Mouse (Mus musculus): ENCODE measurements around the gene Tprkb.
"Not testable (repeated sequence)": the region's sequence is repeated elsewhere in the genome, so short reads cannot be mapped to it uniquely, and the experiment has no call there.

The Tprkb gene

DNA sequence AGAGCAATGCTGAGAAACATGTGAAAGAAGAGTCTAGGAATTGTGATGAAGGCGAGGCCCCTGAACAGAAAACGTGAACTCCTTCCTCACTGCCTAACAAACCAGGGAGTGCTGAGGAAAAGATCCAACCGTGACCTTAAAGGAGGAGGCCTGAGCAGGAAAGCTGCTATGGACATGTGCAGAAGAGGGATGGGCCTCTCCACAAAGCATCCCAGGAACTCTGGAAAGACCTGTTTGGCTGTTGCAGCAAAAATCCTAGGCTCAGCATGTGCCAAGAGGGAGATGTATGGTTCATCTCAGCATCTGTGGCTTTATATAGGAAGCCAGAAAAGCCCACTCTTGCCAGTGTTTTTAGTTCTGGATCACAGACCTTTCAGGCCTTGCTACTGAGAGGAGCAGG, 61.0 kb downstream of the Tprkb start:
- in situ Hi-C loops (cut with MboI, MseI): loop anchor here in 1 of 2 experiments (25.0 kb wide), 1 partner anchor 565 kb away; the partner anchor contains the start of gene Pcbp1

DNA sequence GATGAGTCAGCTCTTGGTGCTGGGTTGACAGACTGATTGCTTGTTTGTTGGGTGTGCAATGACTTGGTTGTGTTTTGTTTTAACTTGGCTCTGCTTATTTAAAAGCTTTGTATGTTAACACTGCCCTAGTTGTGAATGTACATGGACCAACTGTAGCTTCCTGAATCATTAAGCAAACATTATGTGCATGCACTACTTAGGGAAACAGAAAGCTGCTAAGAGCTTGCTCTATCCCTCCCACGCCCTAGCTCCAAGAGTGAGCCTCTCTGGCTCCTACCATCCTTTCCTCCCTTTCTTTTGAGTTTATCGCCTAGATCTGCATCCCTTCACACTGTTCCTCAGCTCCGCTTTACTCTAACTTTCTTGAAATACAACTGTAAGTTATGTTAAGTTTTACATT, 61.7 kb downstream of the Tprkb start:
- in situ Hi-C loops (cut with MboI, MseI): loop anchor here in 1 of 2 experiments (25.0 kb wide), 1 partner anchor 564 kb away; the partner anchor contains the start of gene Pcbp1

DNA sequence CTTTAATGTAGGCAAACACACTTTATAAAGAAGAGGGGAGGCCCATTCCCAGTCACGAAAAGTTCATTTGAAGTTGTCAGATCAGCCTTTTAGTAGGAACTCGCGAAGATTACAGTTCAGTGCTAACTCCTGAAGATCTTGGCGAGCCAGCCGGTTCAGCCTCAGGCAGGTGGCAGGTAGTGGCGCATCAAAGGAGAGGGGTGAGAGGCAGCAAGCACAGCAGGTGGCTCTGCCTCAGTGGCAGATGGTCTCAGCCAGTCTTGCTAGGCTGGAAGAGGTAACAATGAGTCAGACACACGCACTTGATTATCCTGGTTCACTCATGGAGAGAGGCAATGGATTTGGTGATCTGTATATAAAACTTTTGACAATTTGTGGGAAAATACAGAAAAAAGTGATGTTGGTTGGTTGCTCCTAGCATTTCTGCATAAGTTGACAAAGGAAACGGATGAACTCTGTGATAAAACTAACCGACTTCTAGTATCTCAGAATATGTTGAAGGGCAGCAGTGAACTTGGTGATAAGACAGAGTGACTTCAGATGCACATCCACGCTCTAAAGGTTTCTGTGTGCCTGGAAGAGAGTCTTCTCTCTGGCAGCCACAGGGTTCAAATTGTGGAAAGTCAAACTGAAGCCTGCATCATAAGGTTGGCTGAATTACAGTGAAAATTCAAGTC, 63.4 kb downstream of the Tprkb start:
- in situ Hi-C loops (cut with MboI, MseI): loop anchor here in 1 of 2 experiments (25.0 kb wide), 1 partner anchor 562 kb away; the partner anchor contains the start of gene Pcbp1

DNA sequence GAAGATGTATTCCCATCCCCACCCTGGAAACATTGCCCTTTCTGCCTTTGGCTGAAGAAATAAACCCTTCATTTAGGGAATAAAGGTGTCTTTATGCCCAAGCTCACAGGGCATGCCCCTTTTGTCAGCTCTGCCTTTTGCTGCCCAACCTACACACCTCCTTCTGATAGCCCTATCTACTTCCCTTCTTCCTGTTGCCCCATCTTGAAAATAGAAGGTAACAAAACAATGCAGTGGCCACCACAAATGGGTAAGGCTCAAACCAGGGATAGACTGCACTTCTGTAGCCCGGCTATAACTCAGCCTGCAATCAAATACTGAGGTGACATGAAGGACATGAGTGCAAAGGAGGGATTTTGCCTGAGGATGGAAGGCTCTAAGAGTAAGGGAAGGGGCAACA, 64.1 kb downstream of the Tprkb start:
- in situ Hi-C loops (cut with MboI, MseI): no loop called here

DNA sequence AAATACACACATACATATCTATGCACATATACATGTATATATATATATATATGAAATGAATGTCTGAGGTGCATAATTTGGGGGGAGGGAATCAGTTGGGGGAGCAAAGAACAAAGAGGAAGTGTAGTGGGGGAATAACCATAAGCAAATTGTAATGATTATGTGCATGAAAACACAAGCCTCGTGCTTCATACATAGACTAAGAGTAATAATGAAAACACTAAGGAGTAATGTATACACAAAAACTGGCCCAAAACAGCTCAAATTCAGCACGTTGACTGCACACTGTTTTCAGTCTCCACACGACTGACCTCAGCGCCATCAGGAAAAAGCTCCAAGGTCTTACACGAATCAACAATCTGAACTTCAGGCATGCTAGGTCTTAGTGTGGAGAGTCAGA, 64.6 kb downstream of the Tprkb start:
- in situ Hi-C loops (cut with MboI, MseI): no loop called here

DNA sequence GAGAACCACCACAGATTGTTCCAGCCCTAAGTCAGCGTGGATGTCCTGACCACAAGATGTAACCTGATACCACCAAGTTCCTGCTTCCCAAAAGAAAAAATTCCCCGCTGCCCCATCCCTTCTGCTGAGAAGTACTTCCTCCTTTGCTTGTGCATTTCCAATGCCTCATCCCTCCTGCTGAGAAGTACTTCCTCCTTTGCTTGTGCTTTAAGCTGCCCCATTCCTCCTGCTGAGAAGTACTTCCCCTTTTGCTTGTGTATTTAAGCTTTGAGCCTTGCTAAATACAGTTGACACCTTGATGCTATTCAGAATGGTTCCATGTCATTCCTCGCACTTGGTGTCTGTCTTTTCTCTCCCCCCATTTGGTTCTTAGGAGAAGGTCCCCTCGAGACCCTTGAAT, 67.1 kb downstream of the Tprkb start:
- in situ Hi-C loops (cut with MboI, MseI): not testable (repeated sequence)
